Comparison of ENCODE assay signal across 8 mouse cellular contexts in genomic region chr1:25228381-25229244, GRCm38 (mm10).
DNase-seq lines count a peak whose midpoint lies in the region; ATAC-seq and TF ChIP-seq lines count a peak whose summit lies in the region.

No protein-coding gene starts in this region.

- peak overlapping the region; percentile 59 for H3K4me2 ChIP-seq in forebrain, embryonic 12.5 days
- no peak overlapping the region for H3K4me2 ChIP-seq in heart, postnatal 0 days (ENCODE audit: low read depth, low read length)
- peak overlapping the region; percentile 44 for H3K4me2 ChIP-seq in neural tube, embryonic 11.5 days (ENCODE audit: low read depth)

- H3K4me1 ChIP-seq in thymus, adult 2 months (replicated peaks; ENCODE audit: control insufficient read depth, insufficient read depth, low read length) = no peaks in the 10 kb centered on the region
- peaks cover 6% of the 10 kb centered on the region; the same call in 1 of the 2 replicates for H3K4me1 ChIP-seq in forebrain, embryonic 12.5 days
- H3K4me1 ChIP-seq in heart, postnatal 0 days (ENCODE audit: control insufficient read depth, insufficient read depth) = no peaks in the 10 kb centered on the region
- H3K4me1 ChIP-seq in neural tube, embryonic 11.5 days (ENCODE audit: control insufficient read depth, insufficient read depth, low read length) = no peaks in the 10 kb centered on the region

- H3K9me3 ChIP-seq in forebrain, embryonic 12.5 days = no peaks in the 10 kb centered on the region
- H3K9me3 ChIP-seq in heart, postnatal 0 days (replicated peaks; ENCODE audit: control insufficient read depth, low read length) = no peaks in the 10 kb centered on the region
- H3K9me3 ChIP-seq in neural tube, embryonic 11.5 days (ENCODE audit: control insufficient read depth, low read length) = no peaks in the 10 kb centered on the region

- H3K27me3 ChIP-seq in thymus, adult 2 months (ENCODE audit: control insufficient read depth, insufficient read depth, low read length) = no peaks in the 10 kb centered on the region
- no peaks in the 10 kb centered on the region for H3K27me3 ChIP-seq in forebrain, embryonic 12.5 days
- H3K27me3 ChIP-seq in heart, postnatal 0 days (ENCODE audit: control insufficient read depth, insufficient read depth, low read length) = no peaks in the 10 kb centered on the region
- H3K27me3 ChIP-seq in neural tube, embryonic 11.5 days (ENCODE audit: control insufficient read depth, insufficient read depth, low read length) = no peaks in the 10 kb centered on the region

- peak; percentile 5 for DNase-seq in thymus, postnatal 14 days
- DNase-seq in thymus, adult 2 months = no peak
- peak; percentile 57 for DNase-seq in heart, postnatal 0 days (ENCODE audit: low spot score)
- peak; percentile 77 to 78 for DNase-seq in kidney, postnatal 25 days
- DNase-seq in liver = peak; percentile 59
- DNase-seq in neural tube, embryonic 11.5 days (ENCODE audit: low spot score) = peak; percentile 88
- DNase-seq in urinary bladder, adult 18-20 months (ENCODE audit: low spot score in 2 of 2) = peak; percentile 15 to 45

- ATAC-seq in forebrain, embryonic 12.5 days (ENCODE audit: low FRiP score) = peak; percentile 90
- ATAC-seq in heart, postnatal 0 days (ENCODE audit: insufficient read depth, low read depth) = peak; percentile 60; the same call in 1 of the 2 replicates
- ATAC-seq in neural tube, embryonic 11.5 days (ENCODE audit: insufficient read depth, low FRiP score, low TSS enrichment) = peak; percentile 87

- TF ChIP-seq POLR2A in thymus, adult 2 months (IDR thresholded peaks at IDR 0.05; ENCODE audit: control insufficient read depth, extremely low read depth, insufficient read depth, low read length, poor library complexity) = no peak

- H3K9ac ChIP-seq in forebrain, embryonic 12.5 days = peak overlapping the region; percentile 56
- no peak overlapping the region for H3K9ac ChIP-seq in heart, postnatal 0 days (replicated peaks; ENCODE audit: low read depth, low read length)
- peak overlapping the region; percentile 45 for H3K9ac ChIP-seq in neural tube, embryonic 11.5 days (ENCODE audit: low read length)

- H3K36me3 ChIP-seq in thymus, adult 2 months (ENCODE audit: control insufficient read depth, insufficient read depth, low read length) = no peaks in the 10 kb centered on the region
- no peaks in the 10 kb centered on the region for H3K36me3 ChIP-seq in forebrain, embryonic 12.5 days (replicated peaks)
- no peaks in the 10 kb centered on the region for H3K36me3 ChIP-seq in heart, postnatal 0 days (replicated peaks; ENCODE audit: control insufficient read depth, insufficient read depth, low read length)
- no peaks in the 10 kb centered on the region for H3K36me3 ChIP-seq in neural tube, embryonic 11.5 days (ENCODE audit: control insufficient read depth, insufficient read depth, low read length)

- WGBS in thymus, adult 2 months = 12% methylated on average over 37 of the region's 37 CpGs
- WGBS in forebrain, embryonic 12.5 days = 2% methylated on average over 37 of the region's 37 CpGs
- 5% methylated on average over 37 of the region's 37 CpGs for WGBS in heart, postnatal 0 days
- WGBS in neural tube, embryonic 11.5 days = 5% methylated on average over 37 of the region's 37 CpGs

- H3K4me3 ChIP-seq in thymus, adult 2 months (ENCODE audit: control insufficient read depth, insufficient read depth, low read length) = no peak overlapping the region
- H3K4me3 ChIP-seq in forebrain, embryonic 12.5 days (replicated peaks) = peak overlapping the region; percentile 43
- H3K4me3 ChIP-seq in heart, postnatal 0 days (ENCODE audit: low read depth, low read length) = no peak overlapping the region
- peak overlapping the region; percentile 24 for H3K4me3 ChIP-seq in neural tube, embryonic 11.5 days (ENCODE audit: low read depth, low read length)

- H3K27ac ChIP-seq in thymus, adult 2 months (ENCODE audit: control insufficient read depth, insufficient read depth, low read length) = no peak overlapping the region
- H3K27ac ChIP-seq in forebrain, embryonic 12.5 days = peak overlapping the region; percentile 81
- H3K27ac ChIP-seq in heart, postnatal 0 days (ENCODE audit: low read depth) = no peak overlapping the region
- peak overlapping the region; percentile 45; the same call in 1 of the 2 replicates for H3K27ac ChIP-seq in neural tube, embryonic 11.5 days (ENCODE audit: low read depth, low read length)

- TF ChIP-seq CTCF in thymus, adult 2 months (IDR thresholded peaks at IDR 0.05; ENCODE audit: borderline replicate concordance, control insufficient read depth, extremely low read depth, insufficient read depth, low read length, poor library complexity) = no peak
- no peak for TF ChIP-seq CTCF in heart, postnatal 0 days (IDR thresholded peaks at IDR 0.05; ENCODE audit: low read depth)

- TF ChIP-seq EP300 in heart, postnatal 0 days (IDR thresholded peaks at IDR 0.05; ENCODE audit: low read depth) = no peak

Comparison
In these comparisons a context has a peak if more than half of its experiments do, and no peak if none do; other contexts are left out.
1. H3K27ac ChIP-seq: peak in forebrain, embryonic 12.5 days (single experiment) and neural tube, embryonic 11.5 days (single experiment); none in thymus, adult 2 months (single experiment) and heart, postnatal 0 days (single experiment).
2. H3K4me3 ChIP-seq: peak in forebrain, embryonic 12.5 days (single experiment) and neural tube, embryonic 11.5 days (single experiment); none in thymus, adult 2 months (single experiment) and heart, postnatal 0 days (single experiment).
3. Peak in every context shown above with its lines, with median percentiles within 50 percentile points of each other: ATAC-seq.